In the genomic region with DNA sequence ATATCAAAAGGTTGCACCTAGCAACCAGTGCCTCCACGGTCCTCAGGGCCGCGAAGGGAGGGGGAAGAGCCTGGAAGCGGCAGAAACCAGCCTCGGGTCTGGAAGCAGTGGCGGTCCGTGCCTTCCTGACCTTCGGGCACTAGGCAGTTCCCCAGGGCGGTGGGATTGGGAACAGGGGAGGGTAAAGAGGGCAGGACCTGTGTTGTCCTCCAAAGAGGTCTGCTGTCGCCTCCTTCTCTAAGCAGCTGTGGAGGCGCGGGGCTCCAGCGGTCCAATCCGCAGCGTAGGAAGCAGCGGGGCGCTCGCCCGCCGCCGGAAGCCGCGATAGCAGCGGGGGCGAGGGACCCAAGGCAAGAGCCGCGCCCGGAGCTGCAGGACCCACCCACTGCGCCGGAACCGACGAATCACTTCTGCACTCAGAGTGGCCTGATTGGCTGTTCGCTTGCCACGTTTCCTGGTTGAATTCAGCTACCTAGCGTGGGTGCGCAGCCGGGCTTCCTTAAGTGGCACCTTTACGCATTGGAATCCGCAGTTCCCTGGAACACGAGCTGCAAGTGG, we compare ENCODE assay signal across 8 mouse cellular contexts. TPM values are rescaled to one million over a fixed set of nuclear protein-coding genes. Genes with fewer than 3 reads are reported as not detected.
DNase-seq lines count a peak whose midpoint lies in the region; ATAC-seq lines count a peak whose summit lies in the region.

A gene (minus strand): TSS at position 384 of the 558 bp plus-strand sequence.

- no peaks in the 10 kb centered on the region for H3K9me3 ChIP-seq in hindbrain, embryonic 12.5 days (replicated peaks)

- no peaks in the 10 kb centered on the region for H3K4me1 ChIP-seq in hindbrain, embryonic 12.5 days

- ATAC-seq in hindbrain, embryonic 12.5 days (ENCODE audit: low FRiP score) = peak; percentile 100

- under 1% methylated on average over 40 of the region's 40 CpGs for WGBS in hindbrain, embryonic 12.5 days

- H3K36me3 ChIP-seq in hindbrain, embryonic 12.5 days = no peaks in the 10 kb centered on the region

- no peaks in the 10 kb centered on the region for H3K27me3 ChIP-seq in hindbrain, embryonic 12.5 days

- H3K9ac ChIP-seq in hindbrain, embryonic 12.5 days = peak within 1 kb of the TSS; percentile 63

- H3K4me2 ChIP-seq in hindbrain, embryonic 12.5 days (replicated peaks) = peak within 1 kb of the TSS; percentile 64

- peak within 1 kb of the TSS; percentile 53 for H3K4me3 ChIP-seq in hindbrain, embryonic 12.5 days

- DNase-seq in NIH3T3 (ENCODE audit: low read depth) = peak; percentile 87
- DNase-seq in cerebellum, postnatal 10 days = peak; percentile 86 to 92
- peak; percentile 78 to 87 for DNase-seq in frontal cortex, postnatal 10 days (ENCODE audit: low spot score in 2 of 2)
- DNase-seq in layer of hippocampus, postnatal 14 days (ENCODE audit: low spot score in 2 of 2) = peak; percentile 73 to 87
- DNase-seq in lung, postnatal 14 days = peak; percentile 90
- peak; percentile 26 for DNase-seq in retina, adult 2 months (ENCODE audit: low read depth, low spot score)
- DNase-seq in thymus, postnatal 36 days = peak; percentile 92 to 95

- H3K27ac ChIP-seq in hindbrain, embryonic 12.5 days = peak within 1 kb of the TSS; percentile 13; the same call in 1 of the 2 replicates

RNA-seq across cellular contexts. Expression of the gene that starts here (rescaled TPM):
- 9.6 and 12.5 TPM in 2 replicates for polyA plus RNA-seq in hindbrain, embryonic 12.5 days (2016; fragmentation: Nextera tagmentation; extraction: Ambion mirVana)
- 1 to 10 TPM; 5.5 to 6.4 TPM for total RNA-seq in layer of hippocampus, postnatal 14 days (2021)

Comparison
In these comparisons a context has a peak if more than half of its experiments do, and no peak if none do; other contexts are left out.
1. Peak in every context shown above with its lines: DNase-seq, ATAC-seq, H3K4me3 ChIP-seq and H3K27ac ChIP-seq.
2. DNase-seq: peak in every context shown above with its lines; median percentile 94 in thymus, postnatal 36 days; 90 in lung, postnatal 14 days; 89 in cerebellum, postnatal 10 days; 87 in NIH3T3; 82 in frontal cortex, postnatal 10 days; 80 in layer of hippocampus, postnatal 14 days; 26 in retina, adult 2 months.